Mouse (Mus musculus): Measurements from ENCODE around the gene Nucb1. TPM values are rescaled to one million over a fixed set of nuclear protein-coding genes. Genes with fewer than 3 reads are reported as not detected.
"Not testable (repeated sequence)": the region's sequence is repeated elsewhere in the genome, so short reads cannot be mapped to it uniquely, and the experiment has no call there.

The Nucb1 gene
- polyA plus RNA-seq, 1 experiment from 2014 or later = 176 TPM

DNA sequence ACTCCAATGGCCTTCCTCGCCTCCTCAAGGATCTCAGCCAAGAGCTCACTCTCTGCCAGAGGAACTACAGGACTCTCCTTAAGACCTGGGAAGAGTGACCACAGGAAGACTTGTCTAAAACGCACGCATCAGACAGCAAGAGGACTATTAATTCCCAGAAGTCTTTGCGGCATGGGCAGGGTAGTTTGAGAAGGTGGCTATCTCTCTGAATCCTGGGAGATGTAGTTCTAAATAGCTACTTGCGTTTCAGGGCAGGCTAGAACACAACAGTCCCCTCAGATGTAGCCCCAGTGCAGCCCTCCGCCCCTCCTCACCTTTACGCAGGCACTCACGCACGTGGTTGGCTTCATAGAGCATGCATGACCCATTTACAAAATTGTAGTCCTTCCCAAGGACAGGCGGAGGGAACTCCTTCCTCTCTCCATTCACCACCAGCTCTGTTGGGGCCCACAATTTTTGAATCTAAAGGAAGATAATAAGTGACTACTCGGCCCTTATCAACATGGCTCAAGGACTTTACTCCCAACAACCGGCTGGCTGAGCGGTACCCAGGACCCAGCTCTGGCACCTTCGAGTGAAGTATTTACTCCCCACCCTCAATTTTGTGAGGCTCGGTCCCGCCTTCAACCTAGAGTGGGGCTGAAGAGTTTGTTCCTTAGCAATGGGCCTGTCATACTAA, 34.8 kb downstream of the Nucb1 start:
- no peaks in the 10 kb centered on the region for H3K27me3 ChIP-seq (replicated peaks)
- peaks cover 8% of the 10 kb centered on the region; the same call in 1 of the 2 replicates for H3K36me3 ChIP-seq
- 57% methylated on average over 16 of the region's 16 CpGs for WGBS
- H3K4me1 ChIP-seq (replicated peaks) = no peaks in the 10 kb centered on the region
- H3K27ac ChIP-seq (ENCODE audit: poor library complexity, severe bottlenecking) = no peak overlapping the region
- H3K4me2 ChIP-seq = peak overlapping the region; percentile 51
- peak overlapping the region; percentile 24; the same call in 1 of the 2 replicates for H3K4me3 ChIP-seq
- H3K9ac ChIP-seq = peak overlapping the region; percentile 39; the same call in 1 of the 2 replicates
- peak; percentile 54; the same call in 1 of the 2 replicates for ATAC-seq (ENCODE audit: insufficient number of reproducible peaks, low FRiP score)
- no peaks in the 10 kb centered on the region for H3K9me3 ChIP-seq (replicated peaks)

- Histone ChIP-seq H3K27ac (ENCODE audit: poor library complexity, severe bottlenecking) (no peak overlapping the region), H3K4me2 (no peak overlapping the region), H3K27me3 (replicated peaks) (no peaks in the 10 kb centered on the region), H3K4me3 (no peak overlapping the region), H3K9ac (no peak overlapping the region), H3K9me3 (replicated peaks) (no peaks in the 10 kb centered on the region), H3K36me3 (0 out of 2 replicates have a peak, but pooled peaks cover 2% of the 10 kb centered on the region), H3K4me1 (replicated peaks) (peaks cover 10% of the 10 kb centered on the region)
- WGBS = 5% methylated on average over 3 of the region's 3 CpGs
- ATAC-seq (ENCODE audit: insufficient number of reproducible peaks, low FRiP score) = no peak
These were observed 39.3 kb downstream of the Nucb1 start for GRCm38 (mm10) chr7:45470869-45471268.

DNA sequence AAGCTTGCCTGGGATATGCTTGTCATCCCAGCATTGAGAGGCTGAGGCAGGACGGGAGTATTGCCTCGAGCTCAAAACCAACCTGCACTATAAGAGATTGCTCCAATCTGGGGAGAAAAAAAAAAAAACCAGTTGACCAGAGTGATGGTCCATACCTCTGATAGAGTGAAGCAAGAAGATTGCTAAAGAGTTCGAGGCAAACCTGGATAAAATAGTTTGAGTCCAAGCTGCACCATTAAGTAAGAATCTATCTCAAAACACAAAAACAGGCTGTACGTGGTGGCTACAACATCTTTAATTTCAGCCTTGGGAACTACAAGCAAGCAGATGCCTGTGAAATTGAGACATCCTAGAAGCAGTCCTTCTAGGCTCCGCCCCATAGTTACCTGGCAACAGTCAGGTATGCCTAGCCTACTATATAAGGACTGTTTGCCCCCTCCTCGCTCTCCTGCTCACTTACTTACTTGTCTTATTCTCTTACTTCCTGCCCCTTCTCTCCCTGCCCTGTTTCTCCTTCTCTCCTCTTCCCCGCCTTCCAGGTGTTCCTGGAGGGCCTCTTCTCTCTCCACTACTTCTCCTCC, 43.0 kb downstream of the Nucb1 start:
- ATAC-seq (ENCODE audit: insufficient number of reproducible peaks, low FRiP score) = peak; percentile 15

GRCm38 (mm10) chr7:45466283-45467089, 43.7 kb downstream of the Nucb1 start, which contains the start of gene Bax:
TSS of gene Bax (minus strand) at chr7:45466898.
- Histone ChIP-seq H3K36me3 (peaks cover 38% of the 10 kb centered on the region), H3K27me3 (replicated peaks) (no peaks in the 10 kb centered on the region), H3K4me1 (replicated peaks) (peaks cover 25% of the 10 kb centered on the region), H3K27ac (ENCODE audit: poor library complexity, severe bottlenecking) (peak within 1 kb of the TSS; percentile 41), H3K9me3 (replicated peaks) (no peaks in the 10 kb centered on the region), H3K9ac (peak within 1 kb of the TSS; percentile 94), H3K4me2 (peak within 1 kb of the TSS; percentile 93), H3K4me3 (peak within 1 kb of the TSS; percentile 94)
- under 1% methylated on average over 56 of the region's 58 CpGs for WGBS
- peak; percentile 88 for ATAC-seq (ENCODE audit: insufficient number of reproducible peaks, low FRiP score)

More for the DNA sequence above, 43.0 kb downstream of the Nucb1 start:
- Histone ChIP-seq H3K4me2 (peak overlapping the region; percentile 93), H3K9ac (no peak overlapping the region), H3K4me1 (replicated peaks) (peaks cover 20% of the 10 kb centered on the region), H3K4me3 (peak overlapping the region; percentile 94), H3K36me3 (peaks cover 31% of the 10 kb centered on the region), H3K27me3 (replicated peaks) (no peaks in the 10 kb centered on the region), H3K27ac (ENCODE audit: poor library complexity, severe bottlenecking) (no peak overlapping the region), H3K9me3 (replicated peaks) (no peaks in the 10 kb centered on the region)
- WGBS = 33% methylated on average over 7 of the region's 7 CpGs

DNA sequence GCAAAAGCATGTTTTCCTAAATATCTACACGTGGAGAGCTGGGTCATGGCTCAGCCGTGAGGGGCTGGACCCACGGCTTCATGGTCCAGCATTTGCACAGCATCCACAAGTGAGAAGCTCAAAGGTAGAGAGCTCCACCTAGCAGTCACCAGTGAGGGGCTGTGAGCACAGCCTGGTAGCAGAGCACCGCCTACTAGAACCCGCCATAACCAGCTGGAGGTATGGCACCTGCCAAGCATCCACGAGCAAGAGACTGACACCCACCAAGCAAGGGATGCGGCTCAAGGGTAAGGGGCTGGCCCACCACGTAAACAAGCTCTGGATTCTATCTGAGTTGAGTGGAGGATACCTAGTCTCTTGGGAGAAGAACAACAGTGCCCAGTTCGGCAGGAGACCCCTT, 44.7 kb downstream of the Nucb1 start:
- ATAC-seq (ENCODE audit: insufficient number of reproducible peaks, low FRiP score) = no peak
- peak overlapping the region; percentile 94 for H3K4me3 ChIP-seq
- H3K4me2 ChIP-seq = peak overlapping the region; percentile 93
- H3K27ac ChIP-seq (ENCODE audit: poor library complexity, severe bottlenecking) = no peak overlapping the region
- peaks cover 34% of the 10 kb centered on the region for H3K4me1 ChIP-seq (replicated peaks)
- peak overlapping the region; percentile 94 for H3K9ac ChIP-seq
- WGBS = 73% methylated on average over 9 of the region's 9 CpGs
- peaks cover 41% of the 10 kb centered on the region for H3K36me3 ChIP-seq
- no peaks in the 10 kb centered on the region for H3K9me3 ChIP-seq (replicated peaks)
- H3K27me3 ChIP-seq (replicated peaks) = no peaks in the 10 kb centered on the region

DNA sequence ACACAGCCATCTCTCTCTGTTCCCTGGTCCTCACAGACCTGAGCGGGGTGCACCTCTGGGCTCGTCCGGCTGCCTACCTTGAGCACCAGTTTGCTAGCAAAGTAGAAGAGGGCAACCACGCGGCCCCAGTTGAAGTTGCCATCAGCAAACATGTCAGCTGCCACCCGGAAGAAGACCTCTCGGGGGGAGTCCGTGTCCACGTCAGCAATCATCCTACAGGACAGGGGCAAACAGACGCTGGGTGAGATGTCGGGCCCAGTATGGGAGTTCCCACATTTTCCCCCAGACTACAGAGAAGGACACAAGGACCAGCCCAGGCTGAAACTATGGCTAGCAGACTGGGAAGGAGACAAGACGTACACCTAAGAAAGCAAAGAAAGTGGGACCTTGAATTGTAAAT, 45.1 kb downstream of the Nucb1 start:
- Histone ChIP-seq H3K27me3 (replicated peaks) (no peaks in the 10 kb centered on the region), H3K4me2 (peak overlapping the region; percentile 93), H3K9ac (no peak overlapping the region), H3K27ac (ENCODE audit: poor library complexity, severe bottlenecking) (no peak overlapping the region), H3K4me1 (replicated peaks) (peaks cover 38% of the 10 kb centered on the region), H3K9me3 (replicated peaks) (no peaks in the 10 kb centered on the region), H3K36me3 (peaks cover 41% of the 10 kb centered on the region), H3K4me3 (no peak overlapping the region)
- no peak for ATAC-seq (ENCODE audit: insufficient number of reproducible peaks, low FRiP score)
- WGBS = 94% methylated on average over 12 of the region's 12 CpGs

DNA sequence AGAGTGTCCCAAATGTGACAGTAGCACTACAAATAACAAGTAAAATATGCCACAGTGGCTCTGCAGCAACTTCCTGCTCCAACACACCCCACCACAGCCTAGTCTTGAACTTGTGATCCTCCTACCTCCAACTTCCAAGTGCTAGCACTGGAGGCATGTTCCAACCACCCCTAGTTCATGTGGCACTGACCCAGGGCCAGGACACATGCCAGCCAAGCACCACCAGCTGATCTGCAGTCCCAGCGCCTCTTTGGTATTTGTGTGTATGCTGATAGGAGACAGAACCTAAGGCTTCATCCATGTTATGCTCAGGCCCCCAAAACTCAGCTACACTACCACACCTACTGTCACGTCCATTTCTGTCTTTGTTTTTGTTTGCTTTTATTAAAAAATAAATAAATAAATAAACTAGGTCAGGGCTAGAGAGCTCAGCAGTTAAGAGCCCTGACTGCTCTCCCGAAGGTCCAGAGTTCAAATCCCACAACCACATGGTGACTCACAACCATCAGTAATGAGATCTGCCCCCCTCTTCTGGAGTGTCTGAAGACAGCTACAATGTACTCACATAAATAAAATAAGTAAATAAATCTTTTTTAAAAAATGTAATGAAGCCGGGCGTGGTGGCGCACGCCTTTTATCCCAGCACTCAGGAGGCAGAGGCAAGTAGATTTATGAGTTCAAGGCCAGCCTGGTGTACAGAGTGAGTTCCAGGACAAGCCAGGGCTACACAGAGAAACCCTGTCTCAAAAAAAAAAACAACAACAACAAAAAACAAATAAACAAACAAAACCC, 46.0 kb downstream of the Nucb1 start:
- no peak overlapping the region for H3K4me3 ChIP-seq
- no peak for ATAC-seq (ENCODE audit: insufficient number of reproducible peaks, low FRiP score)

GRCm38 (mm10) chr7:45462868-45463267, 47.3 kb downstream of the Nucb1 start:
- H3K9ac ChIP-seq; H3K27ac ChIP-seq (ENCODE audit: poor library complexity, severe bottlenecking); H3K4me2 ChIP-seq; H3K9me3 ChIP-seq (replicated peaks); H3K27me3 ChIP-seq (replicated peaks); ATAC-seq (ENCODE audit: insufficient number of reproducible peaks, low FRiP score); H3K4me3 ChIP-seq: not testable (repeated sequence)
- peaks cover 50% of the 10 kb centered on the region for H3K36me3 ChIP-seq
- peaks cover 46% of the 10 kb centered on the region for H3K4me1 ChIP-seq (replicated peaks)
- 79% methylated on average over 4 of the region's 4 CpGs for WGBS

More for the DNA sequence above, 46.0 kb downstream of the Nucb1 start:
- no peak overlapping the region for H3K4me2 ChIP-seq
- H3K9me3 ChIP-seq (replicated peaks) = no peaks in the 10 kb centered on the region
- H3K27ac ChIP-seq (ENCODE audit: poor library complexity, severe bottlenecking) = no peak overlapping the region
- peaks cover 41% of the 10 kb centered on the region for H3K36me3 ChIP-seq
- WGBS = 94% methylated on average over 7 of the region's 7 CpGs
- no peak overlapping the region for H3K9ac ChIP-seq
- H3K27me3 ChIP-seq (replicated peaks) = no peaks in the 10 kb centered on the region
- peaks cover 40% of the 10 kb centered on the region for H3K4me1 ChIP-seq (replicated peaks)

DNA sequence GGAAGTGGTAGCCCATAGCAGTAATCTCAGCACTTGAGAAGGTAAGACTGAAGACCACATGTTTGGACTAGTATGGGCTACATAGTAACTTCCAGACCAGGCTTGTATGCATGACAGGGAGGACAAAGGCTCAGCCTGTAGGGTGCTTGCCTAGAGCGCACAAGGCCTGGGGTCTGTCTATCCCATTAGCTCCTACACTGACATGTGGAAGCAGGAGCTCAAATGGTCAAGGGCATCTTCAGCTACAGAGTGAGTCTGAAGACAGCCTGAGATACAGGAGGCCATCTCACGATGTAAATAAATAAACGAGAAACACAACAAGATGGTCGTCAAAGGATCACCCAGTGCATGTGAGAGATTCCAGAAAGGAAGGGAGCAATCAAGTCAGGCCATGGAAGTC, 47.9 kb downstream of the Nucb1 start:
- no peak for ATAC-seq (ENCODE audit: insufficient number of reproducible peaks, low FRiP score)
- Histone ChIP-seq H3K9ac (no peak overlapping the region), H3K27me3 (replicated peaks) (no peaks in the 10 kb centered on the region), H3K4me2 (no peak overlapping the region), H3K4me1 (replicated peaks) (peaks cover 50% of the 10 kb centered on the region), H3K27ac (ENCODE audit: poor library complexity, severe bottlenecking) (no peak overlapping the region), H3K4me3 (no peak overlapping the region), H3K36me3 (peaks cover 55% of the 10 kb centered on the region), H3K9me3 (replicated peaks) (no peaks in the 10 kb centered on the region)
- 88% methylated on average over 4 of the region's 4 CpGs for WGBS

GRCm38 (mm10) chr7:45461781-45462180, 48.4 kb downstream of the Nucb1 start:
- Histone ChIP-seq H3K27me3 (replicated peaks) (no peaks in the 10 kb centered on the region), H3K4me3 (no peak overlapping the region), H3K9me3 (replicated peaks) (no peaks in the 10 kb centered on the region), H3K9ac (no peak overlapping the region), H3K4me1 (replicated peaks) (peaks cover 52% of the 10 kb centered on the region), H3K36me3 (peaks cover 60% of the 10 kb centered on the region), H3K4me2 (0 out of 2 replicates have a peak overlapping the region, but pooled peaks have one; percentile 72), H3K27ac (ENCODE audit: poor library complexity, severe bottlenecking) (peak overlapping the region; percentile 86)
- no peak for ATAC-seq (ENCODE audit: insufficient number of reproducible peaks, low FRiP score)
- 88% methylated on average over 4 of the region's 4 CpGs for WGBS

Data from heart, embryonic 12.5 days (tissue).